Mouse (Mus musculus) embryo, embryonic 11.5 days (tissue): ENCODE measurements at regions not wholly inside any gene's neighbourhood (a gene's known extent, or its start where the extent isn't known, plus 50 kb on each side); places are given as distances from the start of the nearest gene placed in this dataset.

Experiments used
- DNase-seq: peaks from one replicate; pipeline ENCODE4 v3.0.0-alpha.2; 2012; ENCODE audit warnings: low read depth, low spot score

- no peak for DNase-seq
Measured at GRCm38 (mm10) chr4:152731988-152732387, 254.3 kb upstream of the Kcnab2 start.

DNA sequence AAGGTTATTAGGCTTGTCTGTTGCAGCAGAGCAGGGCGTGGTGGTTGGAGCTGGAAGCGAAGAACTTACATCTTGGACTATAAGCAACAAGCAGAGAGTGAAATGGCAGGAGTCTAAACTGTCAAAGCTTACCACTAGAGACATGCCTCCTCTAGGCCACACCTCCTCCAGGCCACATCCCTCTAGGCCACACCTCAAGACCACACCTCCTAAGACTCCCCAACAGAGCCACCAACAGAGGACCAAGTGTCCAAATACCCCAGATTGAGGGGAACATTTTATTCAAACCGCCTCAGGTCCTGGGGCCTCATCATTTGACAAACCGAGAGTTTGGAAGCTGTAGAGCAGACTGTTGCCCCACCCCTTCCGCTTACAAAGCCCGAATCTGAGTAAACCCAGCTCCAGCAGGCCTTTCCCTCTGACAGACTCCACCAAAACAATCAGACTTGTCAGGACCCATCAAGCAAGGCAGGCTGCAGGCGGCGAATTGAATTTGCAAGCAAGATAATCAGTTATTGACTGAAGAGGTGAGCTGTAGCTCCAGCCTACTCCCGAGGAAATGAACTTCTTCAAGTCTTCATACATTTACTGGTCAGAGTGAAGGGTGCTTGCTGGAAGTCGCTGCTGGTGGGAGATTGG is 253.5 kb upstream of the Kcnab2 start:
- no peak for DNase-seq

DNA sequence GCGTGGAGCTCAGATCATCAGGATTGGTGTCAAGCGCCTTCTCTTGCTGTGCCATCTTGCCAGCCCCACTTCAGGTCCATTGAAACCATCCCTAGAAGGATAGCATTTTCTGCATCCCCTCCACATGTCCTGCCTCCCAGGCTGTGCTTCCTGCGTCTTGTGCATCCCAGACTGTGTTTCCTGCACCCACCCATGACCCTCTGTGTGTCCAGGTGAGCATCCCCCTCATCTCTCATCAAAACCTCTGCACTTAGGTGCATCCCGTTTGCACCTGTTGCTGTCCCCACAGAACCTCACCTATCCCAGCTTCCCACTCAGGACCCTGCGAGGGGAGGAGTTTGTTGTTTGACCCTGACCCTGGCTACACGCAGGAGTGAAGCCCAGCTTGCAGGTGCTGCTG is 251.8 kb upstream of the Kcnab2 start:
- DNase-seq: no peak

- no peak for DNase-seq
Measured at GRCm38 (mm10) chr4:152725881-152726280, 248.2 kb upstream of the Kcnab2 start.

DNA sequence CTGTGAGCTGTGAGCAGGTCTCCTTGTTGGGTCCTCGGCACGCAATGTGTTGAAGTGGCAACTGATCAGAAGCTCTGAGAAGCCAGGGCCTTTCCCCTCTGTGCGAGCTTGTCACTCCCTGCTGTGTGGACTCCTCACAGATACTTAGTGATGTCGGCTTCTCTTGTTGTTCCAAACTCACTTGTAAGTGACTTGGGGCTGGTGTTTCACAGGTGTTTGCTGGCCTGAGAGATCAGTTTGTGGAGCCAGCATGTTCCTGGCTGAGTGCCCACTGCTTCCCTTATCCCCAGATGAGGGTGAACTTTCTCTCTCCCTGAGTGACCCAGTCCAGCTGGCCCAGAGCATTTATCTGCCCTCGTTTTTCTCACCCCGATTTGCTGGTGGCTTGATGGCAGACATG is 247.8 kb upstream of the Kcnab2 start:
- DNase-seq: no peak

DNA sequence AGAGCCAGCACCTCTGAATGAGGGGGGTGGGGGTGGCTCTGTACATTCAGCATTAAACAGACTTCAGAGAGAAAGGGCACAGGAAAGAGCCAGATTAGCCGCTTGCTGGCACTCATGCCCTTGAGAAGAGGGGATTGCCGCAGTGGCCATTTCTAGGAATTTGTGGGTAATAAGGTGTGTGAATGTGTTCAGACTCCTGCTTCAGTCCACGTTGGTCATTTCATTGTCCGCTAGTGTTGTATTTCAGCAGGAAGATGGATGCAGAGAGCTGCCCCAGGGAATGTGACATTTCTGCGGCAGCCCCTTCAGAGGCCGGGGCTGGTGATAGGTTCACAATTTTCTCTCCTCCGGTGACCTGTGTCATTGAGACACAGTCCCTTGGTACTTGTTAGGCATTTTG is 247.1 kb upstream of the Kcnab2 start:
- DNase-seq: no peak

DNA sequence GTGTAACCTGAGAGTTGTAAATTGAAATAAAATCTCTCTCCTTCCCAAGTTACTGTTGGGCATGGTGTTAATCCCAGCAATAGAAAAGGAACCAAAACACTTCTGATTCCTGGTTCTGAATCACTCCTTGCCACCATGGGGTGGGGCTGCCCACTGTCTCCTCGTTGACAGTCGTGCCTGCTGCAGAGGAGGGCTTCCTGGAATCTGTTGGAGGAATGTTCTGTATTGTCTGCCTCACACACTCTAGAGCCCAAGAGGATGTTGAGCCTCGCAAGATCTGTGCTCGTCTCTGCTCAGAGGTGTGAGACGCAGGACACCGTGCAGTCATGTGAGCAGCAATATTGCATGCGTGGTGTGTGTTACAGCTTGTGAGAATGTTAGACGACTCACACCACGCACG is 246.4 kb upstream of the Kcnab2 start:
- DNase-seq: no peak

DNA sequence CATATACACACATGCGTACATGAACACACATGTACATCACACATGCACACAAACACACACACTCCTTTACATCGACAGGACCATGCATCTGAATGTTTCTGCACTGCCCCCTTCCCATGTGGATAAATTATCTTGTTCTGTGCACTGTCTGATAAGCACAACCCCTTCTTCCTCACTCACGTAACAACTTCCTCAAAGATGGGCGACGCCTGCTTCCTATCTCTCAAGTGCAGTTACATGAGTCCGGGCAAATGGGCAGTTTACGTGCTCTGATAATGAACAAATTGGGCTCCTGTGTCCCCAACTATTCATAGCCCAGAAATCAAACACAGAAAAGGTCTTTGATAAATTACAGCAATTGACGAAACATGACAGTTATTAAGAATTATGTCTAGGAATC is 242.9 kb upstream of the Kcnab2 start:
- no peak for DNase-seq

DNA sequence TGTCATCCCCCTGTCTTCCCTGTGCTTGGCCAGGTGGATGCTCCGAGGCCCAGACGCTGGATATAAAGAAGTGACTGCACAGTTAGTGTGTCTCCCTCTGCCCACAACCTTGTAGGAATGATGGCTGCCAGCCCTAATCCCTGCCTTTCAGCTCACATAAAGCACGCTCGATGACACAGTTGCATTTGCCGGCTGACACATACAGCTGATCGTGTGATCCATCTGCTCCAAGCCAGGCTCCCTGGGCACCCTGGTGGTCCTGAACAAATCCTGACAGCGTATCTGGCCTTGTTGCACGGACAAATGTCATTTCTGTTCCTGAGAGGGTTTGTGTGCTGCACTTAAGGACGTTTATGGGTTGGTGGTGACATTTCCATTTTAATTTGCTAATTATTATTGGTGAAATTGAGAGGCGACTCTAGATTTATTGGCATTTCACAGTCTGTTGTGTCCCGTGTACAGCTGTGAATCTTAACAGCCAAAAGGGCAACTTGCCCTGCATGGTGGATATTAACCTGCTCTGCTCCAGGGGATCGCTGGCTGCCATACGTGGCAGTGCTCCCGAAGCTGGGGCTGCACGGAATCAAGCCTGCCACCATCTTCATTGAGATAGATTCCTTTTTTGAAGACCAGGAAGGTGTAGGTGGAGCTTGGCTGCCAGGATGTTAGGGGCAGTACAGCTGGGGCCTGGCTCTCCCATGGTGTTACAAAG is 241.9 kb upstream of the Kcnab2 start:
- DNase-seq: no peak

DNA sequence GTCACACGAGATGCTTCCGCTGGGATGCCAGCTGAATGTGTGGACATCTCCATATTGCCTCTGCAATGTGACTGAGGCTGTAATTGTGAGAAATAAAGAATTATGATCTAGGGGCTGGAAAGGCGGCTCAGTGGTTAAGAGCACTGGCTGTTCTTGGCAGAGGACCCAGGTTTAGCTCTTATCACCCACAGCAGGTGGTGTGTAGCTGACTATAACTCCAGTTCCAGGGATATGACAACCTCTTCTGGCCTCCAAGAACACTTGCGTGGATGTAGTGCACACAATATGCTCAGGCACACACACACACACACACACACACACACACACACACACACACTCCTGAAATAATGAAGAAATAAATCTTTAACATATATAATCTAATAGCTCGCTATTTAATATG is 232.7 kb upstream of the Kcnab2 start:
- DNase-seq: no peak

GRCm38 (mm10) chr4:152700217-152700616 is 222.5 kb upstream of the Kcnab2 start:
- no peak for DNase-seq

GRCm38 (mm10) chr4:152697247-152697960 is 219.7 kb upstream of the Kcnab2 start:
- DNase-seq: no peak

DNA sequence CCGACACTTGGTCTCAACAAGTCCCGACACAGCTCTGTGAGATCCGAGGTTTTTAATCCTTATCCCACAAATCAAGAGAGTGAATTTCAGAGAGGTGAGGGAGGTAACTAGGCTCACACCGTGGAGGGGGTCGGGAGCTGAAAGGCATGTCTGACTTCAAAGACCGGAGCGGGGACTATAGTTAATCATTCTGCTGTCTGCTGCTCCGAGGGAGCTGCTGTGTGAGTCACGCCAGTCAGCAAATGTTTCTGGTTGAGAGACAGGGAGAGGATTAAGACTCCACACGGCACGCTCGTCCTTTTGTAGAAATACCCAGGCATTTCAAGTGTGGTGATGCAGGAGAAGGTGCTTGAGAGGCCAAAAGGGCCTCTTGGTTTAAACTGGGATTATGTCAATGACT is 214.1 kb upstream of the Kcnab2 start:
- DNase-seq: no peak

GRCm38 (mm10) chr4:152691302-152691701 is 213.6 kb upstream of the Kcnab2 start:
- no peak for DNase-seq

DNA sequence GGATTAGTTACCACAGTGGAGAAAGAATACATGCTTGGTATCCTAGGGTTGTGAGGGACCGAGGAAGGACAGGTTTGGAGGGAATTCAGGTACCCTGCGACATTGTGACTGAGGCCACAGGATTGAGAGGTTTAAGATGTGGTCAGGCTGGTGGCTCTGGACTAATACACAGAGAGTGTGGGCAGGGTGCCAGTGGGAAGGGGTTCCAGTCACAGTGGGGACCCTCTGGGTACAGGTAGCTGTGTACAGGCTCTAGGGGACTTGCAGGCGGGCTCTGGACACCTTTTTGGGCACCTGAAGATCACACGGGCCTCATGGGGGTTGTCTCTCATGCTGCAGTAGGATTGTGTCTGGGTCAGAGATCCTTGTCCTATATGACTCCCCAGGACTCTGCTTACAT is 213.1 kb upstream of the Kcnab2 start:
- DNase-seq: no peak

DNA sequence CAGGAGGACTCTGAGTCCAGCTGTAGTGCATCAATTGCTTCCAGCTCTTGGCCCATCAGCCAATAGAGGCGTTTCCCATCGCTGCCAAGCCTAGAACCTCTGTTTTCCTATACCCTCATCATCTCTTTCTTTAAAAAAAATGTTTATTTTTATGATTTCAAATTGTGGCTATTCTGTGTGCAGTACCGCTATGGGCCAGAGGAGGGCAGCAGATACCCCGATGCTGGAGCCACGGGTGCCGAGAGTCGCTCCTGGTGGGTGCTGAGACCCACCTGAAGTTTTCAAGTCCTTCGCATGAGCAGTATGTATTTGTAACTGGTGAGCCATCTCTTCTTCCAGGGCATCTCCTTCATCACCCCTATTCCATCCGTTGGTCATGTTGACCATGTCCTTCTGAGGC is 212.2 kb upstream of the Kcnab2 start:
- no peak for DNase-seq

DNA sequence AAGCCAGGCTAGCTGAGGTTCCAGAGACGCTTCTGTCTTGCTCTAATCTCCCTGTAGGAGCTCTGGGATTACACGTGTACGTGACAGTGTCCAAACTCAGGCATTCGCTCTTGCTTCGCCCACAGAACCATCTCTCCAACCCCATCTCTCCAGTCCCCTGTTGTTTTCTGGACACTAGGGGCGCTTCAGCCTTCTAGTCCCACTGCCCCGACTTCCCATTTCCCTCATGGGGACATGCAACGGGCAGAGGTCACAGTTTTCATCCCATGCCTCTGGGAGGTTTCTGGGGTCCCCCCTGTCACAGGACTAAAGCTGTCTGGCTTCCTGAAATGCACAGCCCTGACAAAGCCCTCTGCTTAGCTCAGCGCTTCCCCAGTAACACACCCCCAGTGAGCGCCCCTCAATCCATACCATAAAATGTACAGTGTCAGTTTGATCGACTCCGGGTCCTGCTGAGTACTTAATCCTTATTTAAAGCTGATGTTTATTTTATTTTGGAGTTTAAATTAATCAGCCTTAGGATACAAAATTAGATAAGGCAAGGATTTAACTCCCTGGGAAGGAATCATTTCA is 208.9 kb upstream of the Kcnab2 start:
- no peak for DNase-seq

- no peak for DNase-seq
Measured at GRCm38 (mm10) chr4:152674140-152674539, 196.5 kb upstream of the Kcnab2 start.

GRCm38 (mm10) chr4:152663482-152663881 is 185.8 kb upstream of the Kcnab2 start:
- DNase-seq: no peak

GRCm38 (mm10) chr4:152663069-152663468 is 185.4 kb upstream of the Kcnab2 start:
- no peak for DNase-seq

GRCm38 (mm10) chr4:152662439-152662838 is 184.8 kb upstream of the Kcnab2 start:
- DNase-seq: no peak

- DNase-seq: no peak
Measured at GRCm38 (mm10) chr4:152650198-152650597, 172.5 kb upstream of the Kcnab2 start.

DNA sequence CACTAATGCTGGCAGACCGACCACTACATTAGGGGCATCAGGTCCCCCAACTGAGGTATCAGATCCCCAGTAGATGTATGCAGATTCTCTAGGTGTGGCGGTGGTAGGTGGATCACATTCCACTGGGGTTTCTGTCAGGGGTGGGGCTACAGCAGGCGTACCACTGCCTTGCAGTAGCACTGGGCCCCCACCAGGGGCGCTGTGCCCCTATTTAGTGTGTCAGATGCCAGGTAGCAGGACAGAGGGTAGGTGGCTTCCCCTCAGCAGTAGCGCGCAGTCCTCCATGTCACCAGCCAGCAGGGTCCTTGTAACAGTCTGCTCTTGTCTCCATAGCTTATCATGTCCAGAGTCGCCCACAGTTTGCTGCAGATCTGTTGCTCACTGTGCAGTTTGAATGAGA is 169.9 kb upstream of the Kcnab2 start:
- DNase-seq: no peak
